Mouse (Mus musculus) spleen, adult 2 months (tissue): ENCODE data around the gene Zfp68.

ENCODE experiments used
- CTCF ChIP-seq: fragments of 200-500 bp; IDR thresholded peaks from 2 replicates; pipeline ENCODE4 v1.5.1; 2011; ENCODE audit warnings: mild to moderate bottlenecking, inconsistent platforms; ENCODE audit not compliant: insufficient read depth, insufficient read length, insufficient replicate concordance; ENCODE audit errors: extremely low read depth
- POLR2A ChIP-seq: fragments of 200-500 bp; IDR thresholded peaks from 2 replicates; pipeline ENCODE4 v1.6.1; 2011; ENCODE audit warnings: low read depth, low read length, inconsistent platforms

- TF ChIP-seq CTCF (no peak), POLR2A (no peak)
Measured at GRCm38 (mm10) chr5:138587396-138587795, 32.2 kb downstream of the Zfp68 start.
